Mouse (Mus musculus): ENCODE data around the gene Mcoln1. TPM values are rescaled to one million over a fixed set of nuclear protein-coding genes. Genes with fewer than 3 reads are reported as not detected.

Mcoln1 gene
- polyA plus RNA-seq (2014; fragmentation: Nextera tagmentation; extraction: Ambion mirVana), result 36.8 and 49.5 TPM in 2 replicates

DNA sequence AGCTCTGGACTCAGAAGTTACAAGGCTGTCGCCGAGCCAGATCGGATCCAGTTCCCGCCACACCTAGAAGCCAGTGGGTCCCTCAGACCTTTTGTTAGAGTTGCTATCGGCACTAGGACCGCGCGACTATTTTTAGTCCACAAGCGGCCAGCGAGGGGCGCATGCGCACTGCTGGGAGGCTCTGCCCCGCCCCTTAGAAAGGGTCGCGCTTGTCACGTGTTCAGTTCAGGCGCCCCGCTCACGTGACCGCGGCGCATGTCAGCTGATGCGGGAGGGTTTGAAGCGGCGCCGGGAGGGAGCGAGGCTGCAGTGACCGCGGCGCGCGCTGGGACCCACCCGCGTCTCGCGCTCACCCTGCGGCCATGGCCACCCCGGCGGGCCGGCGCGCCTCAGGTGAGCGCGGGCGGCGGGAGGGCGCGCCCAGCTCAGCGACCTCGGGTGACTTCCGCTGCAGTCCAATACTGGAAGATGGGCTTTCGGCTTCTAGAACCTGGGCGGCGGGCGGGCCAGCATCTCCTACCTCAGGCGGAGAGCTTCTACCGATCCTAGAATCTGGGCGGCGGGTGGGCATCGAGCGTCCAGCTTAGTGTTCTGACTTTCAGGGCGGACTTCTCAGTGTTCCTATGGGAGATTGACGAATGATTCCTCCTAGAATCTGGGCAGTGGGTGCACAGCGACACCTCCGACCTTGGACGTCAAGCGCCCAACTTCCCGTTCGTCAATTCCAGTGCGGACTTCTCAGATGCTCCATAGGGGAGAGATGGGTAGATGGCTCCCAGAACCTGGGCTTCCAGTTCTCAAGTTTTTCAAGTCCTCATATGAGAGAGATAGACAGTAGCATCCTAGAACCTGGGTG is at the start of gene Mcoln1:
Gene Mcoln1, plus strand, starts transcription at position 223 of the 856 bp plus-strand sequence.
- H3K9ac ChIP-seq (ENCODE audit: low read depth, low read length), result peak within 1 kb of the TSS; percentile 86
- peak within 1 kb of the TSS; percentile 81 for H3K4me3 ChIP-seq (ENCODE audit: low read depth, low read length)
- DNase-seq (ENCODE audit: low spot score) (peak; percentile 100), ATAC-seq (ENCODE audit: low FRiP score) (peak; percentile 95)
- H3K4me2 ChIP-seq (replicated peaks; ENCODE audit: low read depth, low read length), result peak within 1 kb of the TSS; percentile 69
- H3K27me3 ChIP-seq (ENCODE audit: control insufficient read depth, insufficient read depth, low read length), result no peaks in the 10 kb centered on the region
- H3K4me1 ChIP-seq (replicated peaks; ENCODE audit: control insufficient read depth, insufficient read depth, low read length), result no peaks in the 10 kb centered on the region
- peaks cover 2% of the 10 kb centered on the region; the same call in 1 of the 2 replicates for H3K9me3 ChIP-seq (ENCODE audit: control insufficient read depth, low read length)
- peak within 1 kb of the TSS; percentile 77 for H3K27ac ChIP-seq (ENCODE audit: low read depth, low read length)
- WGBS, result under 1% methylated on average over 70 of the region's 70 CpGs
- H3K36me3 ChIP-seq (ENCODE audit: control insufficient read depth, insufficient read depth, low read length), result peaks cover 11% of the 10 kb centered on the region

DNA sequence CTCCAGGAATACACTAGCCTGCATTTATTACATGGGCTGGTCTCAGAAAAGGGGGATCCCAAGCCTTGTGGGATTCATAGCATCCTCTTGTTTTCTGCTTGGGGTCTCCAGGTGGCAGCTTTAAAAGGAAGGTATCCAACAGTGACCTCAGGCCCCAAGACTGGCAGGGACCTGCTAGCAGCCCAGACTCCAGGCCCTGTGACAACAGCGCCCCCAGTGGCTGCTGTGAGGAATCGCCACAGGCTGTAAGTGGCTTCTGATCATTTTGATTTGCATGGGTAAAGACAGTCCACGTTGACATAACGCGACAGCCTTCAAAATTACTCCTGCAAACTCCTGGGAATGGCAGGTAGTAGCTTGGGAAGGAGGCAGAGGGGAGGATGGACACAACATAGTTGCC is 49.6 kb upstream of the Mcoln1 start:
- H3K36me3 ChIP-seq (ENCODE audit: control insufficient read depth, insufficient read depth, low read length), result peaks cover 12% of the 10 kb centered on the region

DNA sequence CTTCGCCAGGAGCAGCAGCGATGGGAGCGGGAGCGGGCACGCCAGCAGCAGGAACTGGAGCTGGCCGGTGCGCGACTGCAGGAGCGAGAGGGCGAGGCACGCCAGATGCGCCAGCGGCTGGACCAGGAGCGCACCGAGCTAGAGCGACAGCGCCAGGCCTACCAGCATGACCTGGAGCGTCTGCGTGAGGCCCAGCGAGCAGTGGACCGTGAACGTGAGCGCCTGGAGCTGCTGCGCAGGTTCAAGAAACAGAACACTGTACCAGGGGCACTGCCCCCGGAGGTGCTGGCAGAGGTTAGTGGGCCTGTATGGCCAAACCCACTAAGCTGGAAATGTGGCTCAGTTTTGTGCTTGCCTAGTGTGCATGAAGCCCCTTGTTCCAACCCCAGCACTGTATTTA is 48.3 kb upstream of the Mcoln1 start:
- Histone ChIP-seq H3K9me3 (ENCODE audit: control insufficient read depth, low read length) (no peaks in the 10 kb centered on the region), H3K4me2 (replicated peaks; ENCODE audit: low read depth, low read length) (no peak overlapping the region), H3K27me3 (ENCODE audit: control insufficient read depth, insufficient read depth, low read length) (no peaks in the 10 kb centered on the region), H3K4me1 (replicated peaks; ENCODE audit: control insufficient read depth, insufficient read depth, low read length) (no peaks in the 10 kb centered on the region), H3K27ac (ENCODE audit: low read depth, low read length) (no peak overlapping the region), H3K4me3 (ENCODE audit: low read depth, low read length) (no peak overlapping the region), H3K9ac (ENCODE audit: low read depth, low read length) (no peak overlapping the region), H3K36me3 (ENCODE audit: control insufficient read depth, insufficient read depth, low read length) (peaks cover 9% of the 10 kb centered on the region)
- 97% methylated on average over 25 of the region's 25 CpGs for WGBS
- DNase-seq (ENCODE audit: low spot score), result no peak
- no peak for ATAC-seq (ENCODE audit: low FRiP score)

More for the DNA sequence above, 49.6 kb upstream of the Mcoln1 start:
- Histone ChIP-seq H3K4me3 (ENCODE audit: low read depth, low read length) (no peak overlapping the region), H3K4me2 (replicated peaks; ENCODE audit: low read depth, low read length) (no peak overlapping the region), H3K27me3 (ENCODE audit: control insufficient read depth, insufficient read depth, low read length) (no peaks in the 10 kb centered on the region), H3K27ac (ENCODE audit: low read depth, low read length) (no peak overlapping the region), H3K9me3 (ENCODE audit: control insufficient read depth, low read length) (no peaks in the 10 kb centered on the region), H3K4me1 (replicated peaks; ENCODE audit: control insufficient read depth, insufficient read depth, low read length) (no peaks in the 10 kb centered on the region), H3K9ac (ENCODE audit: low read depth, low read length) (no peak overlapping the region)
- ATAC-seq (ENCODE audit: low FRiP score) (peak; percentile 66), DNase-seq (ENCODE audit: low spot score) (peak; percentile 82)
- 32% methylated on average over 5 of the region's 5 CpGs for WGBS

DNA sequence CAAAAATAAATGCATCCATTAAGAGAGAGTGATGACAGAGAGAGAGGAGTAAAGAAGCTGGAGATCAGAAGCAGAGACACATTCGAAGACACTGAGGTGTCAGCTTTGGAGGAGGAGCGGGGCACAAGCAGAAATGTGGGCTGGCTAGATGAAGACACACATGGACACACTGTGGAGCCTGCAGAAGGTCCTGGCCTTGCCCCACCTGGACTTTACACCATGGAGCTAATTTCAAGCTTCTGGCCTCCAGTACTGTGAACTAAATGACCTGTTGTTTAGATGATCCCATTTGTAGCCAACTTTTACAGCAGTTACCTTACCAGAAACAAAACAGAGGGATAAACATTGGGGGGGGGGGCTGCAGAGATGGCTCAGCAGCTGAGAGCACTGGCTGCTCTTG is 37.0 kb upstream of the Mcoln1 start:
- Histone ChIP-seq H3K36me3 (ENCODE audit: control insufficient read depth, insufficient read depth, low read length) (no peaks in the 10 kb centered on the region), H3K27ac (ENCODE audit: low read depth, low read length) (no peak overlapping the region), H3K9me3 (ENCODE audit: control insufficient read depth, low read length) (no peaks in the 10 kb centered on the region), H3K4me3 (ENCODE audit: low read depth, low read length) (no peak overlapping the region), H3K4me2 (replicated peaks; ENCODE audit: low read depth, low read length) (no peak overlapping the region), H3K9ac (ENCODE audit: low read depth, low read length) (no peak overlapping the region), H3K4me1 (replicated peaks; ENCODE audit: control insufficient read depth, insufficient read depth, low read length) (no peaks in the 10 kb centered on the region), H3K27me3 (ENCODE audit: control insufficient read depth, insufficient read depth, low read length) (no peaks in the 10 kb centered on the region)
- DNase-seq (ENCODE audit: low spot score) (no peak), ATAC-seq (ENCODE audit: low FRiP score) (no peak)
- 87% methylated on average over 2 of the region's 2 CpGs for WGBS

DNA sequence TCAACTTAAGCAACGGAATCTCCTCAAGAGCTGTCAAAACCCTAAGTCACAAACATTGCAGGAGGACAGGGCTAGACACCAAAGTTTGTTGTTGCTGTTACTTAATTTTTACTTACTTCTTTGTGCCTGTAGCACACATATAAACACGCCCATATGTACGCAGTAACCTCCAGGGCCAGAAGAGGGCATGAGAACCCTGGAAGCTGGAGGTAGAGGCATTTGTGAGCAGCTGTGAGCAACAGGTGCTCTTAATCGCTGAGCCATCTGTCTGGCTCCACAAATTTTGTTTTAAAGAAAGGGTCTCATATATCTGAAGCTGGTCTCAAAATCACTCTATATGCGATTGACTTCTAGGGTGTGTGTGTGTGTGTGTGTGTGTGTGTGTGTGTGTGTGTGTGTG is 35.9 kb upstream of the Mcoln1 start:
- H3K4me2 ChIP-seq (replicated peaks; ENCODE audit: low read depth, low read length), result no peak overlapping the region
- no peak overlapping the region for H3K9ac ChIP-seq (ENCODE audit: low read depth, low read length)
- DNase-seq (ENCODE audit: low spot score), result peak; percentile 61
- 63% methylated on average over 5 of the region's 5 CpGs for WGBS
- no peaks in the 10 kb centered on the region for H3K36me3 ChIP-seq (ENCODE audit: control insufficient read depth, insufficient read depth, low read length)
- H3K27ac ChIP-seq (ENCODE audit: low read depth, low read length), result no peak overlapping the region
- no peak for ATAC-seq (ENCODE audit: low FRiP score)
- no peaks in the 10 kb centered on the region for H3K27me3 ChIP-seq (ENCODE audit: control insufficient read depth, insufficient read depth, low read length)
- H3K4me3 ChIP-seq (ENCODE audit: low read depth, low read length), result no peak overlapping the region
- H3K9me3 ChIP-seq (ENCODE audit: control insufficient read depth, low read length), result no peaks in the 10 kb centered on the region
- H3K4me1 ChIP-seq (replicated peaks; ENCODE audit: control insufficient read depth, insufficient read depth, low read length), result no peaks in the 10 kb centered on the region

DNA sequence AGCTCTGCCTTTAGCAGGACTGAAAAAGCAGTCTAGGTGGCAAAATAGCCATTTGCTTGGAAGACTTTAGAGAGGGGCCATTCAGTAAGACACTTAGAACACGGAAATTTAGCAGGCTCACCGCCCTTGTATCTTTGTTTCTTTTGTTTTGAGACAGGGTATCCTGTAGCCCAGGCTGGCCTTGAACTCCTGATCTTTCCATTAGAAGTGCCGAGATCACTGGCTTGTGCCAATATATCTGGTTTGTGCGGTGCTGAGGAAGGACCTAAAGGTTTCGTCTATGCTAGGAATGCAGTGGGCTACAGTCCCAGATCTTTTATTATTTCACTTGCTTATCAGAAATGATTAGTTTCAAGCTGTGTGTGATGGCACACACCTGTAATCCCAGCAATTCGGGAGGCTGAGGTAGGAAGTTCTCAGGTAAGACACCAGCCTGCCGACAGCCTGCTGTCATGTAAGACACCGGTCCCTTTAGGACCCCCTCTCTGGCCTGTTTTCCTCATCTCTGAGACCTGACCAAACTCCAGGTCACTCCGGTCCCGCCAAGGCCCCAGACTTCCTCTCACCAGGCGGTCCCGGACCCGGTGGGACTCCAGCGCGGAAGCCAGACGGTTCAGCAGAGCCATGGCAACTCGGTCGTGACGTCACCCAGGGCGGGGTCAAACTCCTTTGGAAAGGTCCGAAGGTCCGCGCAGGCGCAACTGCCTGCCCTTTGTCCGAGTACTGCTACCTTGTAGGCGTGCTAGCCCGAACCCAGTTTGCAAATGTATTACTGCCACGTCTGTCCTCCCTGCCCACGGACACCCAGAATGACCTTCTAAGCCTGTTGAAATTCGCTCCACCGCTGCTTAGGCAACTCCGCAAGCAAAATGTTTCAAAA is 33.0 kb upstream of the Mcoln1 start, which contains the start of gene Pex11g:
Gene Pex11g, minus strand, starts transcription at position 675 of the 880 bp plus-strand sequence.
- Histone ChIP-seq H3K9ac (ENCODE audit: low read depth, low read length) (peak within 1 kb of the TSS; percentile 72), H3K36me3 (ENCODE audit: control insufficient read depth, insufficient read depth, low read length) (no peaks in the 10 kb centered on the region), H3K27ac (ENCODE audit: low read depth, low read length) (peak within 1 kb of the TSS; percentile 79), H3K27me3 (ENCODE audit: control insufficient read depth, insufficient read depth, low read length) (no peaks in the 10 kb centered on the region), H3K4me3 (ENCODE audit: low read depth, low read length) (peak within 1 kb of the TSS; percentile 43), H3K9me3 (ENCODE audit: control insufficient read depth, low read length) (no peaks in the 10 kb centered on the region), H3K4me1 (replicated peaks; ENCODE audit: control insufficient read depth, insufficient read depth, low read length) (no peaks in the 10 kb centered on the region), H3K4me2 (replicated peaks; ENCODE audit: low read depth, low read length) (peak within 1 kb of the TSS; percentile 58)
- 8% methylated on average over 32 of the region's 32 CpGs for WGBS
- DNase-seq (ENCODE audit: low spot score) (peak; percentile 100), ATAC-seq (ENCODE audit: low FRiP score) (peak; percentile 95)

DNA sequence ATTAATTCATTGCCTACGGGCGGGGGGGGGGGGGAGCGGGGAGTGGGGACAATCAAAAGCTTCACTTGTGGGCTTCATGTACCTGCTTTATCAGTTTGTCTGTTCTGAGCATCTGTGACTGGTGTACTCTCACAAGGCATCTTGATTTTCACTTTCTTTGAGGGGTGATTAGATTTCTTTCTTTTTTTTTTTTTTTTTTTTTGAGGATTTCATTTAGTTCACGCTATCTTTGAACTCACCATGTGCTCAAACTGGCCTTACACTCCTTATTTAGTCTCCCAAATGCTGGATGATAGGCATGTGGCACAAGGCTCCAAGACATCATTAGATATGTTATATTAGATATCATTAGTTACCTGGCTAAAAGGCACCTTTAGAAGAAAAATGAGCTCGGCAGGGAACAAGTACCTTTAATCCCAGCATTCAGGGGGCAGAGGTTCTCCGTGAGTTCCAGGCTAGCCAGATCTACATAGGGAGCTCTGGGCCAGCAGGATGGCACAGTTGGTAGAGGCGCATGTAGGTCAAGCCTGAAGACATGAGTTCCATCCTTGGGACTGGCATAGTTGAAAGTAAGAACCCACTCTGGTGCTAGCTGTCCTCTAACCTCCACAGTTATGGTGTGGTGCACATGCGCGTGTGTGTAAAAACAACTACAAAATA is 32.2 kb upstream of the Mcoln1 start:
- no peaks in the 10 kb centered on the region for H3K36me3 ChIP-seq (ENCODE audit: control insufficient read depth, insufficient read depth, low read length)
- peak overlapping the region; percentile 79 for H3K27ac ChIP-seq (ENCODE audit: low read depth, low read length)
- H3K4me2 ChIP-seq (replicated peaks; ENCODE audit: low read depth, low read length), result peak overlapping the region; percentile 58
- no peaks in the 10 kb centered on the region for H3K4me1 ChIP-seq (replicated peaks; ENCODE audit: control insufficient read depth, insufficient read depth, low read length)
- DNase-seq (ENCODE audit: low spot score) (peak; percentile 37), ATAC-seq (ENCODE audit: low FRiP score) (no peak)
- no peaks in the 10 kb centered on the region for H3K27me3 ChIP-seq (ENCODE audit: control insufficient read depth, insufficient read depth, low read length)
- H3K9ac ChIP-seq (ENCODE audit: low read depth, low read length), result peak overlapping the region; percentile 72
- peak overlapping the region; percentile 43 for H3K4me3 ChIP-seq (ENCODE audit: low read depth, low read length)
- 53% methylated on average over 9 of the region's 9 CpGs for WGBS
- no peaks in the 10 kb centered on the region for H3K9me3 ChIP-seq (ENCODE audit: control insufficient read depth, low read length)

DNA sequence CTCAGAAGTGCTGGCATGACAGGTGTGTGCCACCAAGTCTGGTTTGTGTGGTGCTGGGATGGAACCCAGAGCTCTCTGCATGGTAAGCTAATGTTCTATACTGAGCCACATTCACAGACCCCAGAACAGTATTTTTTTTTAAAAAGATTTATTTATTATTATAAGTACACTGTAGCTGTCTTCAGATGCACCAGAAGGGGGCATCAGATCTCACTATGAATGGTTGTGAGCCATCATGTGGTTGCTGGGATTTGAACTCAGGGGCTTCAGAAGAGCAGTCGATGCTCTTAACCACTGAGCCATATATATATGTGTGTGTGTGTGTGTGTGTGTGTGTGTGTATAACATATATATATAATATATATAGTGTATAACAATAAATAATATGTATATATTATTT is 31.4 kb upstream of the Mcoln1 start:
- Histone ChIP-seq H3K9ac (ENCODE audit: low read depth, low read length) (no peak overlapping the region), H3K9me3 (ENCODE audit: control insufficient read depth, low read length) (no peaks in the 10 kb centered on the region), H3K4me2 (replicated peaks; ENCODE audit: low read depth, low read length) (no peak overlapping the region), H3K27ac (ENCODE audit: low read depth, low read length) (no peak overlapping the region), H3K36me3 (ENCODE audit: control insufficient read depth, insufficient read depth, low read length) (no peaks in the 10 kb centered on the region), H3K27me3 (ENCODE audit: control insufficient read depth, insufficient read depth, low read length) (no peaks in the 10 kb centered on the region), H3K4me3 (ENCODE audit: low read depth, low read length) (no peak overlapping the region), H3K4me1 (replicated peaks; ENCODE audit: control insufficient read depth, insufficient read depth, low read length) (no peaks in the 10 kb centered on the region)
- ATAC-seq (ENCODE audit: low FRiP score) (no peak), DNase-seq (ENCODE audit: low spot score) (no peak)
- 96% methylated on average over 1 of the region's 1 CpGs for WGBS
